Mouse (Mus musculus) ovary, postnatal 36 days (tissue): ENCODE results near the gene Homer2.

Experiments
- DNase-seq: peaks from one replicate; pipeline ENCODE4 v3.0.0; 2022; ENCODE audit warnings: low spot score, mixed read lengths

Gene Homer2

GRCm38 (mm10) chr7:81707471-81708140 lies at the start of gene Homer2:
Gene Homer2, minus strand, starts transcription at chr7:81707527.
- DNase-seq = no peak

DNA sequence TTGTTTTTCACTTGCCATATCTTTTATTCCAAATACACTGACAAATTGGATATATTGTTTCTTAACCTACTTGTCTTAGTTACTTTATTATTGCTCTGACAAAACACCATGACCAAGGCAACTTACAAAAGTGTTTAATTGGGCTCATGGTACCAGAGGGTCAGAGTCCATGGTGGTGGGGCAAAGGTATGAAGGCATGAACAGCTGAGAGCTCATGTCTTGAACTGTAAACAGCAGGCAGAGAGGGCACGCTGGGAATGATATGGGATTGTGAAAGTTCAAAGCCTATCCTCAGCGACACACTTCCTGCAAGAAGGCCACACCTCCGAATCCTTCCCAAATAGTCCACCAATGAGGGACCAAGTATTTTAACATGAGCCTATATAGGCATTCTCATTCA lies 40.6 kb upstream of the Homer2 start:
- no peak for DNase-seq

DNA sequence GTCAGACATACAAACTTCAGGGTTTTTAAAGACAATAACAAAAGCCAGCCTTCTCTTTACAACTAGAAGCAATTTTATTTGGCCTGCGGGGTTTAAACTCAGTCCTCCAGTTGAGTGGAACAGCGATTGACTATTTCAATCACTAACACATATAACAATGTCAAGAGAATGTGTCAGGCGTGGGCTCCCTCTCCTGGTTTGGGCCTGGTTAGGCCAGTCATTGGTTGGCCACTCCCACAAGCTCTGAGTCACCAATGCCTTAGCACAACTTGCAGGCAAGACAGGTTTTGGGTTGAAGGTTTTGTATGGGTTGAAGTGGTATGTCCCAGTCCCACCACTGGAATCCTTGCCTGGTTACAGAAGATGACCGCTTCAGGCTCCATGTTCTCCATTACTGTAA lies 36.8 kb upstream of the Homer2 start:
- DNase-seq = peak; percentile 11

GRCm38 (mm10) chr7:81740010-81740409 lies 32.7 kb upstream of the Homer2 start:
- DNase-seq = no peak

DNA sequence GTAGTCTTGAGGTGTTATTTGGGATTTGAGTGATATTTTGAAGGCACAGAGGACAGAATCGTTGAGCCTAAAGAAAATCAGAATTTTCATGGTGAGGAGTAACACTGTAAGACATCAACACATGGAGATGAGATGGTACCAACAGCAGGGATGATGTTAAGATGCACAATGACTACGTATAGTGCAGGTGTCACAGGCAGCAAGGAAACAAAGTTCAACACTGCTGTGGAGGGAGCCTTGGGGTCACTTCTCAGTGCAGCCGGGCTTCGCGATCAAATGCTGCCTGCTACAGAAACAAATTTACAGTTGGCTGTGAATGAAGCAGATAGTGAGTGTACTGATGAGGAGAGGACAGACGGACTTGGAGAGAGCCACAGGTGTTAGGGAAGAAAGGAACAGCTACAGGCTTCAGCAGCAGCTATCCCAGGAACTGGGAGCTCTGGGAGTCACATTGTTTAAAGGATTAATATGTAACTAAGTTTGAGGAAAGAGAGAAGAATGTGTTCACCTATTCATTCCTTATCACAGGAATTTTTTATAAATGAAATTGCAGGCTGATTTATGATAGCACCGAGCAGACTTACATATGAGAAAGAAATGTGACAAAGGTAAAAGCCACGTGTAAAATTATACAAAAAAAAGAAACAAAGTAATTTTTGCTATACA lies 31.5 kb upstream of the Homer2 start:
- no peak for DNase-seq

DNA sequence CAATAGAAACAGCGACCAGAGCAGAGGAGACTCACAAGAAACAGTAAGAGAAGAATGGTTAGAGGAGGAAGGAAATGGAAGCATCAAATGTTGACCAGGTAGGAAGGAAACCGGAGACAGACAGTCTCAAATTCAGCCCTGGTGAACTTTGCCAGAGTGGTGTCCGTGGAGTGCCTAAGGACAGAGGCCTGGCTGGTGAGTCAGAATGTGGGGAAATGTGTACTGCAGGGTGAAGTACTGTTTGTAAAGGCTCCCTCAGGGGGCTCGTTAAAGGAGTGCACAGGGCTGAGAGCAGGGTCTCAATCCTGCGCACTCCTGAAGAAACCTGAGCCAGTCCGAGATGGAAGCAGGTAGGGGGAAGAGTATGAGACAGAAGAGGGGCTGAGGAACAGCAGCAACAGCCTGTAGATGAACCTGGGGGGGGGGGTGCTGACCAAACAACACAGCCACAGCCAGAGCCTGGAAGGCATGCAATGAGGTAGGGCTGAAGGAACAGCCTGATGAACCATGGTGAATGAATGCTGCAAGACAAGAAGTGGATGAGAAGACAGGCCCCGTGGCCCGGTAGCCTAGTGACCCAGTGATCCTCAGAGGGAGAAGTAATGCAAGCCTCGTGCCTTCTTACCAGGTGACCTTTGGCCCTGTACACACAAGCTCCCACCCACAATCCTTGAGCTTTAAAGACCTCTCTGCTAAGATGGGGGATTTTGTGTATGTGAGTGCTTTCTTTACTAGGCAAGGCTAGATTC lies 28.1 kb upstream of the Homer2 start:
- no peak for DNase-seq

DNA sequence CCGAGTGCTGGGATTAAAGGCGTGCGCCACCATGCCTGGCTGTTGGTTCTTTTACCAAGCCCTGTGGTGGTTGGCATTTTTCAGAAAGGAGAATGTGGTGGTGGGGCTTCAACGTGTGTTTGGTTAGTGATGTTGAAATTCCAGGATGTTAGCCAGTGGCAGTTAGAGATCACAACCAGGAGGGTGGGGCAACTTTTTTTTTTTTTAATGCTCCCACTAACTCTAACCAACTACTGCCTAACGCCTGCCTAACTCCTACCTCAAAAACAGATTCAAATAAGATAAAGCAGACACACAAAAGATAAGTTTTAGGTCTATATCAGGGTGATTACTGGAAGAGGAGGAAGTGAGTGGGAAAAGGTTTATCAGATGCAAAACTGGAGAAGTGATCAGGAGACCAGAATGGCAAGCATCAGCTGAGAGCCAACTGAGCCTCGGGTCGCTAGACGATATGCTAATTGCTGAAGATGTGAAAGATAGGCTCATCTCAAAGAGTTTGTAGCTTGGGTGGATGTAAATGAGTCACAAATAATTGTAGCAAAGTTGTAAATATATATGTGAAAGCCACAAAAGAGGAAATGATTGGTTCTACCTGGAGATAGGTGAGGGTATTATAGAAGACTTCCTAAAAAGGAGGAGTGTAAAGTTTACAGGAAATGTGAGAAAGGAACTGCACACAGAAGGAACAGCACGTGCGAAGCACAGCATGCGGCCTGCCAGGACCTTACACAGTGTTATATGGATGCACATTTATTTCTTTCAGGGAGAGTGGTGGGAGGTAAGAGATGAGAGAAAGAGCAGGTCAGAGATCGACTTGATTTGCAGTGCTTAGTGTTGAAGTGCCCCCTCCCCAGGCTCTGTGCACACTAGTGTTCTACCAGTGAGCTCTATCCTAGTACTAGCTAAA lies 25.1 kb upstream of the Homer2 start:
- DNase-seq = no peak

GRCm38 (mm10) chr7:81731181-81731651 lies 23.9 kb upstream of the Homer2 start:
- no peak for DNase-seq

DNA sequence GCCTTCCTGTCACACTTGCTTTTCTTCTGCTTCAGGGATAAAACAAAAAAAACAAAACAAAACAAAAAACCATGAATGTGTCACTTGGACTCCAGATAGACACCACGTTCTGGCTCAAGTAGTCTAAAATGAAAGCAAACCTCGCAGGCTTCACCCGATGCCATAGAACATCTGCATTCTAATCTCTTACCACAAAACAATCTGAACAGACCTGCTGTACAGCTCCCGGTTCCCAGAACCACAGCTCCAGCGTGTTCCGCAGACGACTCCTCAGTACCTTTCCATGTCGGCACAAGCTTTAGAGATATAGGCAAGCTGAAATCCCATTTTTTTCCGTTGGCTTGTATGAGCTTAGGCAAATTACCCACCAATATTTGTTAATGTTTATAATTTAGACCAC lies 22.5 kb upstream of the Homer2 start:
- no peak for DNase-seq

DNA sequence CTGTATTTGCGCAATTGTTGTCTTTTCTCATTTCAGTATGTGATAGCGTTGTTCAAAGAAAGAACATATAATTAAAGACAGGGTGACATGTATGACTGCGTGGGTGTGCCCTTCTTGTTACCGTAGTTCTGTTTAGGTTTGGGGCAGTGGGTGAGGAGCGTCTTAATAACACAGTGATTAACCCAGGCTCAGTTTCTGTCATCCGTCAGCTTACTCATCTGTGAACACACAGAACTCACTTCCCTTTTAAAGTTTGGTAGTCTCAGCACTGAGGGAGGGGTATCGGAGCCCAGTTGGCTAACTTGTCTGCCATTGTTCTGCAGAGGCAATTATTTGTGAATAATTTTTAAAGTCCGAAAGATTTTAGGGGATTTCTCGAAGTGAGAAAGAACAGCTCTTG lies 20.4 kb upstream of the Homer2 start:
- DNase-seq = no peak

- DNase-seq = no peak
Observed at GRCm38 (mm10) chr7:81726728-81727005, 19.3 kb upstream of the Homer2 start.

GRCm38 (mm10) chr7:81725986-81726727 lies 18.8 kb upstream of the Homer2 start:
- DNase-seq = no peak

DNA sequence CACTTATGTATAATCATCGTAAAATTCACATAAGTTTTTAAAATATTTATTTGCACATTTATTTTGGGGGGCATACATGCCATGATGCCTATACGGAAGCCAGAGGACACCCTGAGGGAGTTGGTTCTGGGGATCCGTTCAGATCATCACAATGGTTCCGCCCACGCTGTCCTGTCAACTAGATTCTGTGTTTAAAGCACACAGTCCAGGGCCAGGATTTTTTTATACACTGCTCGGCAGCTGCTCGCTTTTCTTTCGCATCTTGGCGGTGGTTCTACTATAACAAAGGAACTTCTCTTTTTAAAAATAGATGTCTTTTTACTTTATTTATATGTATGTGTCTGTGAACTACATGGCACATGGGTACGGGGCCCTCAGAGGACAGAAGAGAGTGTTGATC lies 16.5 kb upstream of the Homer2 start:
- DNase-seq = no peak

GRCm38 (mm10) chr7:81721271-81721670 lies 13.9 kb upstream of the Homer2 start:
- no peak for DNase-seq

DNA sequence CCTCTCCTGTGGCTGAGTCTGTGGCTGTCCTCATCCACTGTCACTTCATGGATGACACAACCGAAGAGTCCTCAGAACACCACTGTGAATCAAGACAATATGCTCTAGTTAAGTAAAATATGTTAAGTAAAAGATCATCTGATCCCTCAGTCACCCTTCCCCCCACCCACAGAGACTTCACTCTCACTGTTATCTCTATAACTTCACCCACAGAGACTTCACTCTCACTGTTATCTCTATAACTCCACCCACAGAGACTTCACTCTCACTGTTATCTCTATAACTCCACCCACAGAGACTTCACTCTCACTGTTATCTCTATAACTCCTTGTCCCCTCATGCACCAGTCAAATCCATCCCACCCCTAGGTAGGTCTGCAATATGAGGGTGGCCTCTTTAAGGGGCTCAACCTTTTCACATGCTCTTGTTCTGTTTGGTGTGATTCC lies 11.9 kb upstream of the Homer2 start:
- DNase-seq = no peak

DNA sequence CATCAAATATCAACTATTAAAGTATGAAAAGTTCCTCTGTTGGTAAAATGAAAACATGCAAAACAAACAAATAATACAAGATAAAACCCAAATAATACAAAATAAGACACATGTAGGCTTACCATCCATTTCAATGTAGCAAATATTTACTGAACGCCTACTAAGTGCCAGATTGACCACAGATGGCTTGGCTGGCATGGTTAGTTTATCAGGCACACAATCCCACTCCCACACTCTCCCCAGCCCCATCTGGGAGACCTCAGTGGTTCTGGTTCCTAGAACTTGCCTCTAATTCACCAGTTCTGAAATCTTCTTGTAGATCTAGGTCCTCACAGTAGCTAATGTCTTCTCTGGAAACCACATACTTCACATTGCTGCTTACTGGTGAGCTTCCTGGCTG lies 11.3 kb upstream of the Homer2 start:
- no peak for DNase-seq

DNA sequence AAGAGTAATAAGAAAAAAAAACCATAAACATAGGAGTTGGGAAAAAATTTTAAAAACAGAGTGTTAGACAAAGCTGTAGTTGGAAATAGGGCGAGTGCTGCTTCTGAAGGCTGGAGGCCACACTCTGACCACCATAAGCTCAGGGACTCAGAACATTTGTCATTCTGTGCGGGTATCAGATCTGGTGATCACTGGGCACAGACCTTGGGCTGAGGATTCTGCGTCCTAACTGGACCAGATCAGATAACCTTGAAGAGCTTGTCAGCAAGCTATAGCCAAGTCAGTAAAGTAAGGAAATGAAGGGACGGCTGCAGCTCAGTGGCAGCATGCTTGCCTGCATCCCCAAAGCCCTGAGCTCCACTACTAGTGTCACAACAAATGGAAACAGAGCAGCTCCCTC lies 2.8 kb upstream of the Homer2 start:
- no peak for DNase-seq

DNA sequence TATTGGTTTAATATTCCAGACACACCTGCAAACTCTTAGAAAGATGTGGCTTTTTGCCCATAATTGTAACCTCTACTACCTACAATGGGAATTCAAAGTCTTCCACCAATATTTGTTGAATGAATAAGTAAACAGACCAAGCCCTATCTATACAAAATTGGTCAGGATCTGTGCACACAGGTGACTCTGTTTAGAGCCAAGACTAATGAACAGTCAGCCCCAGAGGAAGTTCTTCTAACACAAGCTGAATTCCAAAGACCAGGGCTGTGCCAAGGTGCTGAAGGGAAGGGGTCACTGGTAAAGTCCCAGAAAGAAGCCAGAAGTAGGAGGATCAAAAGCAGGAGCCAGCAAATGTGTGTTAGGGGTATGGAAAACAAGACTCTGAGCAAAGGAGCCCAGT lies 838 bp upstream of the Homer2 start:
- DNase-seq = no peak

- DNase-seq = peak; percentile 36
Observed at GRCm38 (mm10) chr7:81706416-81707391, 623 bp downstream of the Homer2 start.

GRCm38 (mm10) chr7:81706027-81706415 lies 1.3 kb downstream of the Homer2 start:
- DNase-seq = no peak
